Mouse (Mus musculus) cortical plate, adult 2 months (tissue): ENCODE results near the gene Gm45015.

Experiments
- CTCF ChIP-seq: fragments of 200-500 bp; IDR thresholded peaks from 2 replicates; pipeline ENCODE4 v1.5.1; 2011; ENCODE audit warnings: mild to moderate bottlenecking, control low read depth, low read length; ENCODE audit not compliant: insufficient read depth; ENCODE audit errors: extremely low read depth
- POLR2A ChIP-seq: fragments of 200-500 bp; IDR thresholded peaks from 2 replicates; pipeline ENCODE4 v1.6.1; 2011; ENCODE audit warnings: mild to moderate bottlenecking, low read length, control low read depth; ENCODE audit not compliant: insufficient read depth; ENCODE audit errors: extremely low read depth

DNA sequence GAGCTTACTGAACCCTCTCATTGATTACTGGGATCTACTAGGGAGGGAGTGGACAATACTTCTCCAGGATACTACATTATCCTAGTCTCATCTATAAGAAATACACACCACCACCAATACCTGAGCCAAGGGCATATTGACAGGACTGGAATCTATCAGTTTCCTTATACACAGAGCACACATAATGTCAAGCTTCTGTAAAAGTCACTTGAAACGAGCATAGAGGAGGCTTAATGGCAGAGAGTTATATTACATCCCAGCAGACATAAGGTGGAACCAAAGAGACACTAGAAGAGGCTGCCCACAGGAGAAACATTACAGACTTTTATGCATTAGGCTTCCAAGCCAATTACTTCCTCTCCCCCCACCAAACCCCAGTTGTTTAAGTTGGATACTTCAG lies 48.3 kb upstream of the Gm45015 start:
- TF ChIP-seq POLR2A (no peak), CTCF (no peak)
